Mouse (Mus musculus): Measurements from ENCODE around the gene Nudt8. TPM values are rescaled to one million over a fixed set of nuclear protein-coding genes. Genes with fewer than 3 reads are reported as not detected.

Gene Nudt8
- polyA plus RNA-seq, 1 experiment from 2014 or later = 35.1 TPM

DNA sequence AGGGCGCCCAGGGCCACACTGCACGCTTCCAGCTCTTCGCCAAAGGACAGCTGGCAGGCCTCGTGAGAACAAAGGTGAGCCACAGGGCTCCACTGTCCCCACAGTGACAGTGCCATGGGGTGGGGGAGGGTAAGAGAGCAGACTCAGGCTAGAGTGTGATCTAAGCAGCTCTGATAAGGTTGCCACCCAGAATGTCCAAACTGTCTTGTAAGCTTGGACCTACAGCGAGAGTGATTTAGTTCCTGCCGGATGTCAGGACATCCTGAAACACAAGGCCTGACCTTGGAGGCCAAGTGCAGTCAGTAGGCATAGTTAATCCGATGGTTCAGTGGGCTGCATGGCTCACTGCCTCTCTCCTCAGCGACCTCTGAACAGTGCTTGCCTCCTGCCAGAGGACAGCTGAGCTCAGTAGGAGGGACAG, 15.1 kb upstream of the Nudt8 start:
- in situ Hi-C loops (cut with MboI; ENCODE audit: low pct_unique_long_range_greater_than_20kb) = no loop called here
- ChIA-PET POLR2A (interaction anchor here (0.6 kb wide), 1 partner anchor 104 kb away, joined by 3 read pairs; no protein-coding TSS in a partner anchor), CTCF (interaction anchor here (1.5 to 6.7 kb wide), 4 partner anchors 10 to 39 kb away, joined by 5 to 33 read pairs (median 6); partner anchors contain the start of genes Gm49405, Ndufv1 and Nudt8)
- H3K27me3 ChIP-seq = peaks cover 8% of the 10 kb centered on the region
- TF ChIP-seq CTCF (IDR thresholded peaks at IDR 0.05) = no peak
- DNase-seq (ENCODE audit: low read depth, low spot score) (no peak), ATAC-seq (no peak)

DNA sequence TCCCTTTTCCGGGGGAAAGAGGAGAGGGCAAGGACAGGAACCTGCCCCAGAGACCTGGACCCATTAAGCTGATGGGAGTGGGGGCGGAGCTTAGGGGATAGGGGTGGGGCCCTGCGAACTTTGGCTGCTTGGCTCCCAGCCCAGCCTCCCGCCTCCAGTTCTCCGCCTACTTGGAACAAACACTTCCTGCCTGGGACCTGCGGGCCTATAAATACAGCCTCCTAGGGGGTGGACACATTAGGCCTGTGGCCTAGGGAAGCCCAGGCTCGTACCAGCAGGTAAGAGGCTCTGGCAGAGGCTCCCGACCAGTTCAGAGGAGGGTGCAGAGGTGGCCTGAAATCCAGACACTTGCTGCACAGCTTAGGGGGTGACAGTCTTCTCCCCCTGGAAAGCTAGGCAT, 14.0 kb upstream of the Nudt8 start, which contains the start of gene Acy3:
Gene Acy3, plus strand, starts transcription at position 237 of the 400 bp plus-strand sequence.
- TF ChIP-seq CTCF (IDR thresholded peaks at IDR 0.05) = no peak
- DNase-seq (ENCODE audit: low read depth, low spot score) (no peak), ATAC-seq (no peak)
- H3K27me3 ChIP-seq = no peaks in the 10 kb centered on the region
- POLR2A ChIA-PET = interaction anchor here (3.1 kb wide), 1 partner anchor 15 kb away, joined by 9 read pairs; the partner anchor contains the start of genes Gm49405 and Nudt8
- in situ Hi-C loops (cut with MboI; ENCODE audit: low pct_unique_long_range_greater_than_20kb) = no loop called here
- CTCF ChIA-PET = interaction anchor here (1.0 to 6.7 kb wide), 4 partner anchors 13 to 203 kb away, joined by 3 to 33 read pairs (median 6); partner anchors contain the start of genes Gm49405, Ndufv1 and Nudt8

DNA sequence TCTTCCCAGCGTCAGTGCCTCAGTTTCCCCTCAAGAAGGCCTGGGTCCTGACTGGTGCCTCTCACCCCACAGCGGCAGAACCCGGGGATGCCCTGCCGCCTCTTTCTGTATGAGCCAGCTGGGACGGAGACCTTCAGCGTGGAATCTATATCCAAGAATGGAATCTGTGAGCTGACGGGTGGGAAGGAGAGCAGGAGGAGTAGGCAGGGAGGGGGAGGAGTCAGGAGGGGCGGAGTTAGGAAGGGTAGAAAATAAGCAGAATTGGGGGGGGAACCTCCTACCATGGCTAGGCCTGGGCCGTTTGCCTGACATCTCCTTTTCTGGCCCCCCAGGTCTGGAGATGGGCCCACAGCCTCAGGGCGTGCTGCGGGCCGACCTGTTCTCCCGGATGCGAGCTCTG, 12.3 kb upstream of the Nudt8 start:
- in situ Hi-C loops (cut with MboI; ENCODE audit: low pct_unique_long_range_greater_than_20kb) = no loop called here
- no peak for TF ChIP-seq CTCF (IDR thresholded peaks at IDR 0.05)
- DNase-seq (ENCODE audit: low read depth, low spot score) = no peak
- no peak for ATAC-seq
- H3K27me3 ChIP-seq = peaks cover 4% of the 10 kb centered on the region
- ChIA-PET POLR2A (interaction anchor here (1.0 to 3.1 kb wide), 2 partner anchors 11 to 13 kb away, joined by 3 to 9 read pairs; partner anchors contain the start of genes Gm49405 and Nudt8), CTCF (interaction anchor here (0.9 to 6.7 kb wide), 3 partner anchors 11 to 60 kb away, joined by 3 to 33 read pairs (median 3); partner anchors contain the start of genes Gm49405 and Nudt8)

DNA sequence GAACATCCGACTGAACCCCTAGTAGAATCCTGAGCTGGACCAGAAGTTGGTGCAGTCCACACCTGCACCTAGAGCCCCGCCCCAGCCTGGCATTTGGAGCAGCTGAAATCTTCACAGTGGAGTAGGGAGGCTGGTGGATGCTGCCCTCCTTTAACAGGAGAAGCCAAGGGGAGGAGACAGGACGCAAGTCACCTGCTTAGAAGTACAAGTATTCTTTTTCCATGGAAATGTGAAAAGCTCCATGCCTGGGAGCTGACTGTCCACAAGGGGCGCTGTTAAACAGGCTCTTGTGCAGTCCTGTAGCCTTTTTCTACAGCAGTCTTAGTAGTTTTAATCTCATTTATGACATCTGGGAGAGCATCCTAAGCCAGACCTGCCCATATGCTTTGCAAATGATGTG, 11.6 kb upstream of the Nudt8 start:
- H3K27me3 ChIP-seq = peaks cover 5% of the 10 kb centered on the region
- DNase-seq (ENCODE audit: low read depth, low spot score) = no peak
- ChIA-PET POLR2A (interaction anchor here (1.0 to 3.1 kb wide), 2 partner anchors 10 to 12 kb away, joined by 3 to 9 read pairs; partner anchors contain the start of genes Gm49405 and Nudt8), CTCF (interaction anchor here (1.3 to 6.7 kb wide), 2 partner anchors 11 to 59 kb away, joined by 3 to 33 read pairs; partner anchors contain the start of genes Gm49405 and Nudt8)
- no peak for ATAC-seq
- in situ Hi-C loops (cut with MboI; ENCODE audit: low pct_unique_long_range_greater_than_20kb) = no loop called here
- TF ChIP-seq CTCF (IDR thresholded peaks at IDR 0.05) = no peak

DNA sequence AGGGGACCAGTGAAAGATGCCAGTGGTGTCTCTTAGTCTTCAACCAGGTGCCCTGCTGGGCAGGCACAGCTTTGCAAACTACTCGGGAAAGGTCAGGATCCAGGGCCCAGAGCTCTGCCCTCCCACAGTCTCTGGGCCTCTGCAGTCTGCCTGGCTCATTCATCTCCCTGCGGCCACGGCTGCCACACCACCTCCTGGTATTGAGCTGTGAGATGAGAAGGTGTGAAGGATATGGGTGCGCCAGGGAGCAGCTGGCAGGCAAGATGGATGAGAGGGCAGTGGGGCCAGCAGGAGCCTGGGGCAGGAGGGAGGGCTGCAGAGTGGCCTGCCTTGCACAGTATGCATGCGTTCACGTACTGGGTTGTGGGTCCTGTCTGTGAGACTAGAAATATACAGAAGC, 9.6 kb upstream of the Nudt8 start:
- no peak for ATAC-seq
- peaks cover 21% of the 10 kb centered on the region for H3K27me3 ChIP-seq
- ChIA-PET CTCF (interaction anchor here (1.3 kb wide), 1 partner anchor 78 kb away, joined by 3 read pairs; the partner anchor contains the start of gene Ndufs8), POLR2A (no interaction called here)
- no peak for TF ChIP-seq CTCF (IDR thresholded peaks at IDR 0.05)
- DNase-seq (ENCODE audit: low read depth, low spot score) = no peak
- in situ Hi-C loops (cut with MboI; ENCODE audit: low pct_unique_long_range_greater_than_20kb) = no loop called here

DNA sequence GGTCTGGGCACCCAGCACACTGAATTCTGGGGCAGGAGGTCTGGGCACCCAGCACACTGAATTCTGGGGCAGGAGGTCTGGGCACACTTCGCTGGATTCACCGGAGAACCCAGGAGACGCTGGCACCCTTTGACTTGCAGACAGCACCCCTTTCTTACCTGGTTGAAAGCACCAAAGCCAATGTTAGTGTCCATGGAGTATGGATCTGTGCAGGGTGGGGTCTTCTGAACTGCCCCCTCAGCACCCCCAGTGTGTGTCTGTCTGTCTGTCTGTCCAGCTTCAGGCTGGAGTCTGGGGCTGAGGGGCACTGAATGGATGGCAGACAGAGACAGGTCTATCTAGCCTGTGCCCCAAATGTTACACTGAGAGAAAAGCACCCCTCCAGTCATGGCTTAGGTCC, 8.8 kb upstream of the Nudt8 start:
- POLR2A ChIA-PET = no interaction called here
- no peak for DNase-seq (ENCODE audit: low read depth, low spot score)
- TF ChIP-seq CTCF (IDR thresholded peaks at IDR 0.05) = no peak

DNA sequence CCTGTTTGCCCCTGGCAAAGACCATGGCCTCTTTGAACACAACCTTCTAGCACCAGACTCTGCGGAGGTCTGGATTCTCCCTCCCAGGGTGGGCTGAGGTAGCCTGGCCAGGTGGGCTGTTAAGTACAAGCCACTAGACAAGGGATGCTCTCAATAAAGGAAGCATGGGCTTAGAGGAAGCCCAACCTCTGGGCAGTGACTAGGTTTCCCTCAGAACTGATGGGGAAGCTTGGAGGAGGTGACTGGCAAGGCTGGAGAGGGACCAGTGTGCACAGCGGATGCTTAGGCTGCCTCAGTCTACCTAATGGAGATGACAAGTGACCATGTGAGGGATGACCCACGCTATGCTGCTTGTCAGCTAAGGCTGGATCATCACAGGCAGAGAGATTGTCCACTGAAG, 8.4 kb upstream of the Nudt8 start:
- POLR2A ChIA-PET = no interaction called here
- no peak for TF ChIP-seq CTCF (IDR thresholded peaks at IDR 0.05)
- peaks cover 21% of the 10 kb centered on the region for H3K27me3 ChIP-seq
- no peak for ATAC-seq
- CTCF ChIA-PET = interaction anchor here (0.9 to 2.7 kb wide), 2 partner anchors 11 to 45 kb away, joined by 3 to 7 read pairs; no protein-coding TSS in a partner anchor
- in situ Hi-C loops (cut with MboI; ENCODE audit: low pct_unique_long_range_greater_than_20kb) = no loop called here
- DNase-seq (ENCODE audit: low read depth, low spot score) = no peak

More for the DNA sequence above, 8.8 kb upstream of the Nudt8 start:
- in situ Hi-C loops (cut with MboI; ENCODE audit: low pct_unique_long_range_greater_than_20kb) = no loop called here
- CTCF ChIA-PET = interaction anchor here (0.9 to 2.7 kb wide), 2 partner anchors 11 to 45 kb away, joined by 3 to 7 read pairs; no protein-coding TSS in a partner anchor
- no peak for ATAC-seq
- H3K27me3 ChIP-seq = peaks cover 21% of the 10 kb centered on the region

DNA sequence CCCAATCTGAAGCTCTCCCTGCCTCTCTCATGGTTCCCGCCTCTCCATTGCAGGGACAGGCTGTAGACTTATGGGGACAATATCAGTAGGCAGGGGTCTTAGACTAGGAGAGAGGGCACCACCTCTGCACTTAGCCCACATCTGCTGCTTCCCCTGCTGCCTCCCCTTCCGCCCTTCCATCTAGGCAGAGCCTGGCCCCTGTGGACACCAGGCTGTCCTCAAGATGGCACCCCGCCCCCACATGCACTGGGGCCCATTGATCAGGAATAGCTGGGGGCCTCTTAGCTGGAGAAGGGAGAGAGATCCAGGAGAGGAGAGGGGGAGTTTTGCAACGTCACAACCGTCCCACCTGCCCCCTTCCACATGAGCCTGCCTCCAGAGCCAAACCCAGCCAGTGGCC, 8.0 kb upstream of the Nudt8 start, which contains the start of gene Tbx10:
Gene Tbx10, plus strand, starts transcription at position 337 of the 400 bp plus-strand sequence.
- no peak for TF ChIP-seq CTCF (IDR thresholded peaks at IDR 0.05)
- in situ Hi-C loops (cut with MboI; ENCODE audit: low pct_unique_long_range_greater_than_20kb) = no loop called here
- ATAC-seq (no peak), DNase-seq (ENCODE audit: low read depth, low spot score) (no peak)
- CTCF ChIA-PET = interaction anchor here (0.9 to 2.7 kb wide), 2 partner anchors 12 to 46 kb away, joined by 3 to 7 read pairs; no protein-coding TSS in a partner anchor
- peaks cover 21% of the 10 kb centered on the region for H3K27me3 ChIP-seq
- POLR2A ChIA-PET = no interaction called here

DNA sequence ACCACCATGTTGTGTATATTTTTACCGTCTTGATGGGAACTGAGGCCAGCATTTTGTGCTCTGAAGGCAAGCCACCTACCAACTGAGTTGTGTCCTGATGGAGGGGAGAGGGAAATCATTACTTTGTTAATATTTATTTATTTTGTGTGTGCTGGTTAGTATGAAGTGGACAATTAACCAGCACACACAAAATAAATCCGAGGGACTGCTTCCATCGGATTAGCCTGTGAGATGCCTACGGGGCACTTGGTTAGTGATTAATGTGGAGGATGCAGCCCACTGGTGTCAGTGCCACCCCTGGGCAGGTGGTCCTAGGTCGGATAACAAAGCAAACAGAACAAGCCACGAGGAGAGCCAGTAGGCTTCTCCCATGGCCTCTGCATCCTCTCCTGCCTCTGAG, 5.4 kb upstream of the Nudt8 start:
- in situ Hi-C loops (cut with MboI; ENCODE audit: low pct_unique_long_range_greater_than_20kb) = no loop called here
- peaks cover 21% of the 10 kb centered on the region for H3K27me3 ChIP-seq
- ChIA-PET POLR2A (no interaction called here), CTCF (interaction anchor here (1.1 to 1.6 kb wide), 5 partner anchors 10 to 35 kb away, joined by 3 to 5 read pairs (median 4); partner anchors contain the start of gene Ndufv1)
- DNase-seq (ENCODE audit: low read depth, low spot score) (no peak), ATAC-seq (no peak)
- no peak for TF ChIP-seq CTCF (IDR thresholded peaks at IDR 0.05)

DNA sequence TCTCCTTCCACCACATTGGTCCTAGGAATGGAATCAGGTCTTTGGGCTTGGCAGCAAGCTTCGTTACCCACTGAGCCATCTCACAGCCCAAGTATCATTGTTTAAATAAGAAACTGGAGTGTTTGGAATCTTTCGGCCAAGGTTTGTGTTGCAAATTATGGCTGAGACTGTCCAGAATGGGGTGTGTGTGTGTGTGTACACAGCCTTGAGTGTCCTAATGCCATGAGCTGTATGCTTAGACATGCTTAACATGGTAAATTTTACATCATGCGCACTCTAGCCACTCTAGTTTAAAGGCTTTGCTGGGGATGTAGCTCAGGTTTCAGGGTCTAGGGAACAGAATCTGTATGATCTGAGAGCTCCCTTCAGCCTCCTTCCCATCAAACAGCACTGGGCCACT, 4.9 kb upstream of the Nudt8 start:
- CTCF ChIA-PET = interaction anchor here (1.1 to 1.6 kb wide), 5 partner anchors 11 to 35 kb away, joined by 3 to 5 read pairs (median 4); partner anchors contain the start of gene Ndufv1
- POLR2A ChIA-PET = interaction anchor here (1.6 kb wide), 1 partner anchor 16 kb away, joined by 5 read pairs; no protein-coding TSS in a partner anchor
- DNase-seq (ENCODE audit: low read depth, low spot score) = no peak

DNA sequence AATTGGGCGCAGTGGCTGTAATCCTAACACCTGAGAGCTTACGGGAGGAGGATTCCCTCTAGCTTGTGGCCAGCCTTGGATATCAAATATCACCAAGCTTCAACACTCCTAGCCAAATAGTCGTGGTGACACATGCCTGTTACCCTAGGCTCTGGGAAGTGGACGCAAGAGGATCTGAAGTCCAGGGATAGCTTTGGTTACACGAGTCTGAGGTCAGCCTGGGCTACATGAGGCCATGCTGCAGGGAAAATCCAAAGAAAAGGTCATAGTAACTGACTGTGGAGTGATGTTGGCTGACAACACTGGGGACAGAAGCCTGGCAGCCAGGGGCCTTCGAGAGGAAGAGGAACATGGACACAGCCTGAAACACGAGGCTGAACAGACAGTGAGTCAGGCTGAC, 4.3 kb upstream of the Nudt8 start:
- ChIA-PET POLR2A (interaction anchor here (1.6 kb wide), 1 partner anchor 15 kb away, joined by 5 read pairs; no protein-coding TSS in a partner anchor), CTCF (interaction anchor here (1.1 to 1.6 kb wide), 5 partner anchors 11 to 36 kb away, joined by 3 to 5 read pairs (median 4); partner anchors contain the start of gene Ndufv1)
- DNase-seq (ENCODE audit: low read depth, low spot score) (no peak), ATAC-seq (no peak)
- no peak for TF ChIP-seq CTCF (IDR thresholded peaks at IDR 0.05)
- peaks cover 21% of the 10 kb centered on the region for H3K27me3 ChIP-seq
- in situ Hi-C loops (cut with MboI; ENCODE audit: low pct_unique_long_range_greater_than_20kb) = no loop called here

More for the DNA sequence above, 4.9 kb upstream of the Nudt8 start:
- peaks cover 21% of the 10 kb centered on the region for H3K27me3 ChIP-seq
- ATAC-seq = no peak
- no peak for TF ChIP-seq CTCF (IDR thresholded peaks at IDR 0.05)
- in situ Hi-C loops (cut with MboI; ENCODE audit: low pct_unique_long_range_greater_than_20kb) = no loop called here

Measured in Patski (cell line).